Mouse (Mus musculus) neural tube, embryonic 10.5 days (tissue): ENCODE results near the gene Sod3.

ENCODE experiments used
- DNase-seq: peaks from one replicate; pipeline ENCODE4 v3.0.0-alpha.2; 2017; ENCODE audit warnings: low spot score; ENCODE audit errors: extremely low spot score

Gene Sod3

GRCm38 (mm10) chr5:52375847-52376246 lies 12.3 kb downstream of the Sod3 start:
- no peak for DNase-seq

DNA sequence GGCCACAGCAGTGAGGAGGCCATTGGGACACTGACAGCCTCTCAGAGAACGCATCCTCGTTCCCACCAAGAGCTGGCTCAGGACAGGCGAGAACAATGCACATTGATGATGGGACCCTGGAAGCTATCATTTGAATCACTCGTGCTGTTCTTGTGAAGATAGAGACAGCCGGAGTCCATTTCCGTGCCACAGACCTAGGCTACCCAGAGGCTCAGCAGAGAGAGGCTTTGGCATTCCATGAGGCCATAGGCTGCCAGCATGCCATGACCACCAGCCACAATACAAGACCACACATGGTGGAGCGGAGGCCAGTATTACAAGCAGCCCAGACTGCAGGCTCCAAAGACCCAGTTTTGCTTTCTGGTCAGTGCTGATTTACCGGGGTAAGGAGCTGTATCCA lies 19.2 kb downstream of the Sod3 start:
- DNase-seq: no peak

GRCm38 (mm10) chr5:52383748-52384147 lies 20.2 kb downstream of the Sod3 start:
- no peak for DNase-seq

GRCm38 (mm10) chr5:52386016-52386415 lies 22.4 kb downstream of the Sod3 start:
- DNase-seq: no peak

DNA sequence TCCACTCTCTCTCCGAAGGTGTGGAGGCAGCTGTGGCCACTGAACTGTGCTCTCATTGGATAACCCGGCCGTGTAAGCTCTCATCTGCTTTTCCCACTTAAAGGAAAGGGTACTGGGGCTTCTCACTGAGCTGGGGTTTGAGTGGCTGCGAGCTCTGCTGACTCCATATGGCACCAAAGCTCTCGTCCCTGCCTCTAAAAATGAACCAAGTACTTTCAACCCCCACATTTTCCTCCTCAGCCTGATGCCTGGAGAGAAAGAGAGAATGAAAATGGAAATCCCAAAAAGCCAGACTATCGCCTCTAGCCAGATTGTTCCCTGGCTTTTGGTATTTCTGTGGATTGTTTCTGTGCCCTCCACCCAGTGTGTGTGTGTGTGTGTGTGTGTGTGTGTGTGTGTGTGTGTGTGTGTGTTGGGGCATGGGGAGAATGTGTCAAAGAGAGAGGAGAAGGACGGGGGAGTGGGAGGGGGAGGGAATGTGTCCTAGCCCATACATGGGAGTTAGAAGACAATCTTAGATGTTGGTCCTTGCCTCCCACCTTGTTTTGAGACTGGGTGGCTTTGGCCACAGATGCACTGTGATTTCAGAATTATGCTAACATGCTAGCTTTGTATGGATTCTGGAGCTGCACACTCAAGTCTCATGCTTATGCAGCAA lies 24.6 kb downstream of the Sod3 start:
- DNase-seq: no peak

GRCm38 (mm10) chr5:52390381-52390780 lies 26.8 kb downstream of the Sod3 start:
- no peak for DNase-seq

DNA sequence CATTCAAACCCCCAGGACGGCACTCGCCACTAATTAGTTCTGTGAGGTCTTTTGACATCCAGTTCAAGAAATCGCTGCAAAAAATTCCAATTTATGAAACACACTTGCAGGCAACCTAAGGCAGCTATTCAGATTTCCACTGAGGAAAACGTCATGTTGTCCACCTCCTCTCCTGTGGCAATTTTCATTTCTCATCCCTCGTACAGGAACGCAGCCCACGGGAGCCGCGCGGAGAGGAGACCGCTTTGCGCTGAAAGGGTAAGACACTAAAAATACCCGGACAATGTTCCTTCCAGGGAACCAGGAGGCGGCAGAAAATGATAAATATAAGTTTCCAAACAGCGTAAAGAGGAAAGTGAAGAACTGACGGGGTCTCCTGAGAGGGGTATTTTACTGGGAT lies 27.9 kb downstream of the Sod3 start:
- DNase-seq: no peak

- DNase-seq: no peak
Observed at GRCm38 (mm10) chr5:52393756-52394155, 30.2 kb downstream of the Sod3 start.

DNA sequence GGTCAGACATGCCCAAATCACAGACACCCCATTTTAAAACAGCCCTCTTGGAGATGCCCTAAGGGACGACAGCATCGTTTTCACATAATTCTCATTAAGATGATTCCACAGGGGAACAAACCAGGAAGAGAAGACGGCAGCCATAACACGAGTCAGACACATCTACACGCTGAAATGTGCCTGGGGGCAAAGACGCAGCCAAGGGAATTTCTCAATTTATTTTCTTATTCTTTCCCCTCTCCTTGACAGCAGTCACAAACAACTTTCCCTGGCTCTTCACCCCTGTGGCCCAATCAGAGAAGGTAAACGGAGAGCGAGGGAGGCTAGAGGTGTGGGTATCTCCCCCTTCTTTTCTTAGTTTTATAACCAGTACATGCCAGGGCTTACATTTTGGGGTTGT lies 40.8 kb downstream of the Sod3 start:
- DNase-seq: no peak

- DNase-seq: no peak
Observed at GRCm38 (mm10) chr5:52408668-52409315, 45.2 kb downstream of the Sod3 start.

DNA sequence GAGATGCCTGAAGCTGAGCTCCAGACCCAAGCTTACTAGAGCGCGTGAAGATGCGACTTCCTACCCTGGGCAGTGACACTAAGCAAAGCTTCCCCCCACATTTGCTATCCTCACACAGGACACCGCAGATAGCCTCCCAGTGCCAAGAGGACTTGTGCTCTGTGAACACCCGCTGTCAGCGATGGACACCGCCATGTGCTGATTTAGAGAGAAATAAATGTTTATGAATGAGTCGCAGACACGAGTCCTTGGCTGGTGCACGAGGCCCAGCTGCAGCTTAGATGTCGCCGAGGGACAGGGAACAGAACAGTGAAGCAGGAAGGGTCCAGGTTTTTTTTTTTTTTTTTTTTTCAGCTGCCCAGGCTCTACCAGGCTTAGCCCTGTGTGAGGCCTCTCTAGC lies 46.6 kb downstream of the Sod3 start:
- DNase-seq: no peak

DNA sequence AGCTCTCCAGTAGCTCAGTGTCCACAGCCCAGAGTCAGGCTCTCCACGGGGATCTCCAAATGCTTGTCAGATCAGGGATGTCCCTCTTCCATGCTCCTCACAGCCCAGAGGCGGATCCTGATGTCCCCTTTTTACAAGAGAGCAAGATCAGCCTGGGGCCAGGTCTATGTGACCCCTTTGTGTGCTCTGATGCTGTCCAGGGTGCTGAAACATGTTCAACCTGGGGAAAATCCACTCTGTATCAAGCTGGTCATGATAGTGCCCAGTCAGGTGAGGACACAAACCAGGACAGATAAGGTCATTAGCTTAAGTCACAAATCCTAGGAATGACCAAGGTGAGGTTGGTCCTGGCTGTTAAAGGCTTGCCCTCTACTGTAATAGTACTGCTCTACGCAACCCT lies 48.0 kb downstream of the Sod3 start:
- DNase-seq: peak; percentile 51

- no peak for DNase-seq
Observed at GRCm38 (mm10) chr5:52415193-52415592, 51.6 kb downstream of the Sod3 start.

DNA sequence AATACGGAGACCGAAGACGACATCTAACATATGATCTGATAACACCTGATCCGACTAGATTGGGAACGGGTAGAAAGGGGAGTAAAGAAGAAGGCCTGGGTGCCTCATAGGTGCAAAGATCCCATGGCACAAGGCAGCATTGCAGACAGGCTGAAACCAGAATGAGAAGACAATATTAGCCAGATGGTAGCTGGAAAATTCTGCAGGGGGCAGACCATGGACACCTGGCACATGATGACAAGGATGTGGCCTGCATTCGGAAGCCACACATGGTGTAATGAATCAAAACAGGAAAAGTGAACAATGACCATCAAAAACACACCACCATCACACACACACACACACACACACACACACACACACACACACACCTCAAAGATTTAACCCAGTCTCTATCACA lies 52.3 kb downstream of the Sod3 start:
- no peak for DNase-seq

- no peak for DNase-seq
Observed at GRCm38 (mm10) chr5:52416485-52416884, 52.9 kb downstream of the Sod3 start.
